Mouse (Mus musculus) heart, adult 9 months (tissue): ENCODE results near the gene Olfr875.
"Not testable (repeated sequence)": the region's sequence is repeated elsewhere in the genome, so short reads cannot be mapped to it uniquely, and the experiment has no call there.

Experiments used
- DNase-seq, 2 experiments: peaks; one replicate each; pipeline ENCODE4 v3.0.0; 2022; ENCODE audit warnings: low spot score in 2 of 2

Gene Olfr875

GRCm38 (mm10) chr9:37771759-37772158 is at the start of gene Olfr875:
Olfr875 (plus strand) TSS chr9:37771857.
- no peak for DNase-seq

- no peak for DNase-seq
Observed at GRCm38 (mm10) chr9:37734310-37734709, 37.3 kb upstream of the Olfr875 start.

GRCm38 (mm10) chr9:37744806-37745205 is 26.9 kb upstream of the Olfr875 start, which contains the start of gene Olfr874:
Olfr874 (plus strand) TSS chr9:37745106.
- DNase-seq = no peak

GRCm38 (mm10) chr9:37750319-37751075 is 21.2 kb upstream of the Olfr875 start:
- DNase-seq = no peak

- DNase-seq = no peak
Observed at GRCm38 (mm10) chr9:37751467-37751866, 20.2 kb upstream of the Olfr875 start.

- DNase-seq = no peak
Observed at GRCm38 (mm10) chr9:37752006-37752405, 19.7 kb upstream of the Olfr875 start.

GRCm38 (mm10) chr9:37761728-37762127 is 9.9 kb upstream of the Olfr875 start:
- DNase-seq = no peak

GRCm38 (mm10) chr9:37762541-37762940 is 9.1 kb upstream of the Olfr875 start:
- no peak for DNase-seq

- DNase-seq = no peak
Observed at GRCm38 (mm10) chr9:37770661-37771060, 996 bp upstream of the Olfr875 start.

GRCm38 (mm10) chr9:37782766-37783260 is 11.2 kb downstream of the Olfr875 start:
- peak in 1 of 2 experiments; percentile 1 for DNase-seq

GRCm38 (mm10) chr9:37783394-37784387 is 12.0 kb downstream of the Olfr875 start:
- DNase-seq = not testable (repeated sequence)

- no peak for DNase-seq
Observed at GRCm38 (mm10) chr9:37786411-37786810, 14.8 kb downstream of the Olfr875 start.

GRCm38 (mm10) chr9:37802055-37802454 is 30.4 kb downstream of the Olfr875 start:
- DNase-seq = no peak

- DNase-seq = no peak
Observed at GRCm38 (mm10) chr9:37802731-37803130, 31.1 kb downstream of the Olfr875 start, which contains the start of gene Olfr876. Olfr876 (plus strand) TSS chr9:37803031.

GRCm38 (mm10) chr9:37807235-37807634 is 35.6 kb downstream of the Olfr875 start:
- DNase-seq = no peak

GRCm38 (mm10) chr9:37808456-37808855 is 36.8 kb downstream of the Olfr875 start:
- DNase-seq = no peak

- DNase-seq = no peak
Observed at GRCm38 (mm10) chr9:37808976-37809375, 37.3 kb downstream of the Olfr875 start.

GRCm38 (mm10) chr9:37814696-37815095 is 43.0 kb downstream of the Olfr875 start:
- no peak for DNase-seq
